Mouse (Mus musculus) forebrain, embryonic 11.5 days (tissue): ENCODE measurements around the gene Prcc. TPM values are rescaled to one million over a fixed set of nuclear protein-coding genes. Genes with fewer than 3 reads are reported as not detected.

Experiments
- ATAC-seq: fragments of 200-750 bp; cut with Nextera tagmentation; replicated peaks from 2 replicates; pipeline ENCODE4 v1.8.0; 2017; ENCODE audit warnings: moderate TSS enrichment; ENCODE audit not compliant: low FRiP score
- DNase-seq: peaks from one replicate; pipeline ENCODE4 v3.0.0-alpha.2; 2017; ENCODE audit warnings: low spot score
- H3K27ac ChIP-seq: fragments of 300-500 bp; sonication (generic); 2 replicates; pipeline ENCODE4 v1.5.1; 2014; ENCODE audit warnings: low read depth, low read length
- H3K27me3 ChIP-seq: fragments of 300-500 bp; sonication (generic); 2 replicates; pipeline ENCODE4 v1.6.1; 2014; ENCODE audit warnings: mild to moderate bottlenecking, low read length, mixed read lengths; ENCODE audit not compliant: control insufficient read depth, insufficient read depth
- H3K36me3 ChIP-seq: fragments of 300-500 bp; sonication (generic); 2 replicates; pipeline ENCODE4 v1.6.1; 2014; ENCODE audit warnings: mild to moderate bottlenecking, low read length, moderate library complexity, mixed read lengths; ENCODE audit not compliant: control insufficient read depth, insufficient read depth
- H3K4me1 ChIP-seq: fragments of 300-500 bp; sonication (generic); replicated peaks from 2 replicates; pipeline ENCODE4 v1.6.1; 2014; ENCODE audit warnings: low read length, mixed read lengths; ENCODE audit not compliant: control insufficient read depth, insufficient read depth
- H3K4me2 ChIP-seq: fragments of 300-500 bp; sonication (generic); 2 replicates; pipeline ENCODE4 v1.6.1; 2014; ENCODE audit warnings: low read depth, mild to moderate bottlenecking, low read length, moderate library complexity, mixed read lengths; ENCODE audit not compliant: severe bottlenecking
- H3K4me3 ChIP-seq: fragments of 300-500 bp; sonication (generic); 2 replicates; pipeline ENCODE4 v1.5.1; 2014; ENCODE audit warnings: low read depth, low read length
- H3K9ac ChIP-seq: fragments of 300-500 bp; sonication (generic); 2 replicates; pipeline ENCODE4 v1.6.1; 2014; ENCODE audit warnings: low read length
- H3K9me3 ChIP-seq: fragments of 300-500 bp; sonication (generic); 2 replicates; pipeline ENCODE4 v1.6.1; 2016; ENCODE audit warnings: low read length, mixed read lengths; ENCODE audit not compliant: control insufficient read depth
- WGBS: fragments of 180-500 bp; shearing (Covaris S2); extraction: QIAGEN DNeasy Blood & Tissue Kit; methylation state at CpG from one replicate; pipeline ENCODE4 v1.1.7; 2014; 5-methylcytosine and 5-hydroxymethylcytosine counted together
- polyA plus RNA-seq: library from polyadenylated mRNA; unstranded; fragments of >200 nt; fragmentation: Nextera tagmentation; extraction: Ambion mirVana; gene quantifications from 2 replicates; pipeline ENCODE4 v1.2.1, GENCODE M21; 2014

Prcc gene
- polyA plus RNA-seq = 19.6 and 22.3 TPM in 2 replicates

GRCm38 (mm10) chr3:87885281-87886003 lies at the start of gene Prcc:
Prcc (minus strand) TSS chr3:87885608.
- peak within 1 kb of the TSS; percentile 92 for H3K9ac ChIP-seq
- peak; percentile 89 for DNase-seq
- H3K9me3 ChIP-seq = no peaks in the 10 kb centered on the region; the same call in 1 of the 2 replicates
- H3K36me3 ChIP-seq = peaks cover 3% of the 10 kb centered on the region
- peak within 1 kb of the TSS; percentile 97 for H3K4me3 ChIP-seq
- H3K27ac ChIP-seq = peak within 1 kb of the TSS; percentile 68
- H3K4me1 ChIP-seq = peaks cover 5% of the 10 kb centered on the region; the same call in 1 of the 2 replicates
- peak; percentile 98 for ATAC-seq
- H3K27me3 ChIP-seq = no peaks in the 10 kb centered on the region
- WGBS = under 1% methylated on average over 33 of the region's 33 CpGs
- peak within 1 kb of the TSS; percentile 59 for H3K4me2 ChIP-seq

DNA sequence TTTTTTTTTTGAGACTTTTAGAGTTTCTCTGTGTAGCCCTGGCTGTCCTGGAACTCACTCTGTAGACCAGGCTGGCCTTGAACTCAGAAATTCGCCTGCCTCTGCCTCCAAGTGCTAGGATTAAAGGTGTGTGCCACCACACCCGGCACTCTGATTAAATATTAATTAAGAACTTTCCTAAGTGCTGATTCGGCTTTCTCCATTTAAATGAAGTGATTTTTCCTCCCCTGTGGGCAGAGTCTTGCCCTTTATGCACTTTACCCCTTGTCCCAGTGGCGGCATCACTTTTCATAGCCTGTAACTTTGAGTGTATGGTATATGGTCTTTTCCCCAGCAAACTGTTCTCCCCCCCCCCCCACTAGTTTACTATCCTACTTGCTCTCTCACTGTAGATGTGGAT lies 49.8 kb upstream of the Prcc start:
- no peak overlapping the region for H3K9ac ChIP-seq
- H3K4me1 ChIP-seq = peaks cover 11% of the 10 kb centered on the region; the same call in 1 of the 2 replicates
- H3K27me3 ChIP-seq = no peaks in the 10 kb centered on the region
- no peak overlapping the region for H3K4me2 ChIP-seq
- 82% methylated on average over 4 of the region's 4 CpGs for WGBS
- H3K27ac ChIP-seq = no peak overlapping the region
- ATAC-seq (no peak; the same call in 1 of the 2 replicates), DNase-seq (no peak)
- no peak overlapping the region for H3K4me3 ChIP-seq
- peaks cover 15% of the 10 kb centered on the region; the same call in 1 of the 2 replicates for H3K36me3 ChIP-seq
- no peaks in the 10 kb centered on the region for H3K9me3 ChIP-seq

DNA sequence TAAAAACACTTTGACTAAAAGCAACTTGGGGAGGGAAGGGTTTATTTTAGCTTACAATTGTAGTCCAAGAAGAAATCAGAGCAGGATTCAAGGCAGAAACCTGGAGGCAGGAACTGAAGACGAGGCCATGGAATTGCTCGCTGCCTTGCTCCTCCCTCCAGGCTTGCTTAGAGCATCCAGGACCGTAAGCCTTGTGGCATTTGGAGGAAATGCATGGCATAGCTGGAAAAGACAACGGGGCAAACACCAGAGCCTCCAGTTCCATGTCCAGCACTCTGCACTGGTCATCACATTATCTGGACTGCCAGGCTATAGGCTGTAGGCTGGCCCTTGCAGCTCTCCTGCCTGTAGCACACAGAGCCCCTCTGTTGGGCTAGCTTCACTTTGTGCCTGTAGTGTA lies 49.1 kb upstream of the Prcc start:
- H3K9ac ChIP-seq = no peak overlapping the region
- no peaks in the 10 kb centered on the region for H3K9me3 ChIP-seq
- no peak overlapping the region for H3K27ac ChIP-seq
- no peak overlapping the region for H3K4me2 ChIP-seq
- 73% methylated on average over 4 of the region's 4 CpGs for WGBS
- DNase-seq = no peak
- peaks cover 11% of the 10 kb centered on the region; the same call in 1 of the 2 replicates for H3K4me1 ChIP-seq
- no peaks in the 10 kb centered on the region for H3K27me3 ChIP-seq
- no peak overlapping the region for H3K4me3 ChIP-seq
- no peak for ATAC-seq
- peaks cover 15% of the 10 kb centered on the region; the same call in 1 of the 2 replicates for H3K36me3 ChIP-seq

DNA sequence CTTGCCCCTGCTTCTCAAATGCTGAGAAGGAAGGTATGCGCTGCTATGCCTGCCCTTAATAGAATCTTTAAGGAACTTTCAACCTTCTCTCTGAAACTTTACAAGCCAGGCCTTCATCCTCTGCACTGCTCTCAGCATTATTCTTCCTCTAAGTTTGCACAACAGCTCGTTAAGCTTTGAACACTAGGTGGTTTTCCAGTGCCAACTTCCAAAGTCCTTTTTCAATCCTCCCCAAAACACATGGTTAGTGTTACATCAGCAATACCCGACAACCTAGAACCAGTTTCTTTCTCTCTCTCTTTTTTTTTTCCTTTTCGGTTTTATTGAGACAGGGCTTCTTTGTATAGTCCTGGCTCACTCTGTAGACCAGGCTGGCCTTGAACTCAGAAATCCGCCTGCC lies 48.6 kb upstream of the Prcc start:
- Histone ChIP-seq H3K36me3 (peaks cover 15% of the 10 kb centered on the region; the same call in 1 of the 2 replicates), H3K4me3 (no peak overlapping the region), H3K9me3 (no peaks in the 10 kb centered on the region), H3K4me1 (peaks cover 14% of the 10 kb centered on the region), H3K4me2 (no peak overlapping the region), H3K9ac (no peak overlapping the region), H3K27ac (no peak overlapping the region), H3K27me3 (no peaks in the 10 kb centered on the region)
- WGBS = 86% methylated on average over 5 of the region's 5 CpGs
- ATAC-seq (no peak), DNase-seq (no peak)

GRCm38 (mm10) chr3:87930078-87930795 lies 44.8 kb upstream of the Prcc start, which contains the start of the genes Isg20l2 and Rrnad1:
Isg20l2 (plus strand) TSS chr3:87930314.
Rrnad1 (minus strand) TSS chr3:87930717.
- H3K4me2 ChIP-seq = peak within 1 kb of the TSS; percentile 68
- H3K36me3 ChIP-seq = peaks cover 16% of the 10 kb centered on the region
- peak; percentile 96 for ATAC-seq
- H3K4me3 ChIP-seq = peak within 1 kb of the TSS; percentile 93
- H3K9ac ChIP-seq = peak within 1 kb of the TSS; percentile 92
- H3K27ac ChIP-seq = peak within 1 kb of the TSS; percentile 75
- no peaks in the 10 kb centered on the region for H3K9me3 ChIP-seq
- H3K27me3 ChIP-seq = no peaks in the 10 kb centered on the region
- DNase-seq = peak; percentile 98
- under 1% methylated on average over 75 of the region's 78 CpGs for WGBS
- peaks cover 10% of the 10 kb centered on the region for H3K4me1 ChIP-seq

GRCm38 (mm10) chr3:87929341-87930077 lies 44.1 kb upstream of the Prcc start:
- peaks cover 10% of the 10 kb centered on the region for H3K4me1 ChIP-seq
- no peaks in the 10 kb centered on the region for H3K9me3 ChIP-seq
- H3K9ac ChIP-seq = peak overlapping the region; percentile 92
- WGBS = 9% methylated on average over 26 of the region's 26 CpGs
- H3K27me3 ChIP-seq = no peaks in the 10 kb centered on the region
- peak overlapping the region; percentile 68 for H3K4me2 ChIP-seq
- H3K27ac ChIP-seq = 0 out of 2 replicates have a peak overlapping the region, but pooled peaks have one; percentile 25
- DNase-seq = no peak
- ATAC-seq = no peak
- peaks cover 19% of the 10 kb centered on the region for H3K36me3 ChIP-seq
- peak overlapping the region; percentile 93 for H3K4me3 ChIP-seq

GRCm38 (mm10) chr3:87927452-87927851 lies 42.0 kb upstream of the Prcc start:
- Histone ChIP-seq H3K4me1 (peaks cover 10% of the 10 kb centered on the region), H3K27ac (no peak overlapping the region), H3K9ac (no peak overlapping the region), H3K36me3 (peaks cover 16% of the 10 kb centered on the region), H3K27me3 (no peaks in the 10 kb centered on the region), H3K4me3 (no peak overlapping the region), H3K4me2 (no peak overlapping the region), H3K9me3 (no peaks in the 10 kb centered on the region)
- DNase-seq = no peak
- 96% methylated on average over 5 of the region's 5 CpGs for WGBS
- ATAC-seq = no peak

- Histone ChIP-seq H3K4me1 (peaks cover 6% of the 10 kb centered on the region), H3K27ac (no peak overlapping the region), H3K27me3 (no peaks in the 10 kb centered on the region), H3K9me3 (no peaks in the 10 kb centered on the region), H3K4me2 (no peak overlapping the region), H3K9ac (no peak overlapping the region), H3K4me3 (no peak overlapping the region), H3K36me3 (peaks cover 10% of the 10 kb centered on the region)
- DNase-seq (no peak), ATAC-seq (no peak)
- WGBS = 92% methylated on average over 7 of the region's 7 CpGs
These were observed 39.6 kb upstream of the Prcc start for GRCm38 (mm10) chr3:87924996-87925395.
